Mouse (Mus musculus) megakaryocyte-erythroid progenitor cell, adult 5 weeks (primary cell): ENCODE measurements around the gene Rapgef6. TPM values are rescaled to one million over a fixed set of nuclear protein-coding genes. Genes with fewer than 3 reads are reported as not detected.

Experiments used
- polyA plus RNA-seq: library from polyadenylated mRNA; stranded (reverse); fragments of >175 nt; gene quantifications from 2 replicates; pipeline ENCODE4 v1.2.3, GENCODE M21; 2012

Gene Rapgef6
- 11.6 and 14.4 TPM in 2 replicates for polyA plus RNA-seq

GRCm38 (mm10) chr11:54522529-54523430 is at the start of gene Rapgef6:
Gene Rapgef6 (plus strand): TSS chr11:54522847.

Other genes with a start within 250 kb of the Rapgef6 start
- gene Acsl6, start 219.0 kb upstream of the Rapgef6 start, polyA plus RNA-seq, result 0.44 and 2.4 TPM in 2 replicates
- not detected in 2 replicates for gene Meikin, start 152.2 kb upstream of the Rapgef6 start, polyA plus RNA-seq
- gene Fnip1, start 84.6 kb upstream of the Rapgef6 start, polyA plus RNA-seq, result 2.2 and 3.2 TPM in 2 replicates